Mouse (Mus musculus): ENCODE measurements around the gene 2310022A10Rik.

DNA sequence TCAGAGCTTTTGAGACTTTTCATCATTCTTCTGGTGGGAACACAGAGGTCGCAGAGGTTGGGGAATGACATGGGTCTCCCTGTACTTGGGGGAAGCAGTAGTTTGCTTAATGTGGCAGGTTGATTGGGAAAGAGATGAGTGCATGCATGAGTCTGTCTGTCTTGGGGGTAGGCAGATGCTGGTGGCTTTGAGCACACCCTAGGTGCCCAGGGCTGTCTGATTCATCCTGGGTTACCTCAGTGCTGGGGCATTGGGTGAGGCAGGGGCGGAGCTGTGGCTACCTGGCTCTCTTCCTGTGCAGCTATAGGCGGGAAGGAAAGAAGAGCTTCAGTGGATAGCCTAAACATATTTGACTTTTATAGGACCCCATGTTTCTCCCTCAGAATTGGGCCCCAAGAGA, 55.1 kb downstream of the 2310022A10Rik start:
- TF ChIP-seq CTCF (IDR thresholded peaks at IDR 0.05; ENCODE audit: low read depth, low read length) (no peak), GATA2 (IDR thresholded peaks at IDR 0.05; ENCODE audit: borderline replicate concordance, low read depth, low read length) (no peak), POLR2AphosphoS5 (IDR thresholded peaks at IDR 0.05; ENCODE audit: insufficient replicate concordance, low read depth, low read length) (no peak), TAL1 (conservative IDR thresholded peaks at IDR 0.05; ENCODE audit: low read depth, low read length) (no peak), GATA1 (IDR thresholded peaks at IDR 0.05; ENCODE audit: borderline replicate concordance, low read length) (no peak)
